Mouse (Mus musculus): ENCODE data around the gene Lgals1. TPM values are rescaled to one million over a fixed set of nuclear protein-coding genes. Genes with fewer than 3 reads are reported as not detected.

Gene Lgals1
- polyA plus RNA-seq, 1 experiment, result 1,245 TPM

DNA sequence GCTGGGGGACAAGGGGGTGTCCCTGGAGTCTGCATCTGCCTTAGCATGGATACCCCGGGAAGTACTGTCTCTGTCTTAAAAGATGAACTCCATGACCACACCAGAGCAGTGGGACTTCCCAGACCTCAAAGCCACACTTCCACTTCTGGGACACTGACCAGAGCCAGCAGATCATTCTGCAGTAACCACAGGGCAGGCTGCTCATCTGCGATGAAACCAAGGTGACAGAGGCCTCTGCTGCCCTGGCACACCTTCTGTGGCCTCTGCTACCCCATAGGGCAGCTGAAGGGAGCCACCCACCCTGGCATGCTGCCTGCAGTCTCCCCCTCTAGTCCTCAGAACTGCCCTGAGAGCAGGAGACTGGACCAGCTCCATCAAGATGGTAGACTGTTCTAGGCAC, 30.8 kb upstream of the Lgals1 start:
- peaks cover 42% of the 10 kb centered on the region for H3K4me1 ChIP-seq (ENCODE audit: control insufficient read depth, insufficient read depth, low read length)
- no peak overlapping the region for H3K27ac ChIP-seq (ENCODE audit: insufficient read depth, low read depth, low read length)
- no peak overlapping the region for H3K4me3 ChIP-seq (ENCODE audit: insufficient read depth, low read length)
- TF ChIP-seq POLR2A (IDR thresholded peaks at IDR 0.05; ENCODE audit: borderline replicate concordance, low read depth, low read length) (no peak), CTCF (IDR thresholded peaks at IDR 0.05; ENCODE audit: low read depth, low read length) (no peak)

DNA sequence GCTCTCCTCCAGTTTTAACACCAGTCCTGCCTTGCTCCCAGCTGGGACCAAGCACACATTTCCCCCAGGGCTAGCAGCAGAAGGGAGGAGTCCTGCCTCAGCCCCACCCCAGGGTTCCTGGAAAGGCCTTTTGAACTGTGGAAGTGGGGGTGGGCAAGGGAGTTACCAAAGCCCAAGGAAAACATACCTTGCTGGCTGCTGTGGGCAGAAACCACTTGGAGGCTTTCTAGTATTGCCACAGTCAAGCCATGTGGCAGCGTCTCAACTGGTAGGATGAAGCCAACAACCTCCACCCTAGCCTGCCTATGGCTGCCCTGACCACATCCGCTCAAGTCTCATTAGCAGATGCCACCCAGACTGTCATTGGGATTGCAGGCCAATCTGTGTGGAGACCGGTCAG, 30.4 kb upstream of the Lgals1 start:
- TF ChIP-seq POLR2A (IDR thresholded peaks at IDR 0.05; ENCODE audit: borderline replicate concordance, low read depth, low read length) (no peak), CTCF (IDR thresholded peaks at IDR 0.05; ENCODE audit: low read depth, low read length) (no peak)
- Histone ChIP-seq H3K4me3 (ENCODE audit: insufficient read depth, low read length) (no peak overlapping the region), H3K27ac (ENCODE audit: insufficient read depth, low read depth, low read length) (no peak overlapping the region), H3K4me1 (ENCODE audit: control insufficient read depth, insufficient read depth, low read length) (peaks cover 44% of the 10 kb centered on the region)

DNA sequence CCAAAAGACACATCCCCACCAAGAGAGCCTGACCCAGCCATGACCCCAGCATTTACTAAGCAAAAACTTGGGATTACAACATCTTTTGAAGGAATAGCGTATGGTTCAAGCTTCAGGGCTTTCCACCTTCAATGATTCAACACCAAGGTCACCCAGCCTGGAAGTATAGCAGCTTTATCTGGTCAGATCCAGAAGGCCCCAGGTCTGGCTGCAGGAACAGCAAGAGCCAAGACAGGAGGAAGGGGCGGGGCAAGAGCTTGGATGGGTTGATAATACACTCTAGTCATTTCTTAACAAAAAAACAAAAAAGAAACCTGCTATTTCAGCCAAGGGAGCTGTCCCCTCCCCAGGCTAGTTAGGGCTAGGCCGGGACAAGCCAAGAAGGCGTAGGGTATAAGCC, 29.0 kb upstream of the Lgals1 start:
- H3K4me3 ChIP-seq (ENCODE audit: insufficient read depth, low read length), result no peak overlapping the region
- no peak overlapping the region for H3K27ac ChIP-seq (ENCODE audit: insufficient read depth, low read depth, low read length)
- TF ChIP-seq CTCF (IDR thresholded peaks at IDR 0.05; ENCODE audit: low read depth, low read length) (no peak), POLR2A (IDR thresholded peaks at IDR 0.05; ENCODE audit: borderline replicate concordance, low read depth, low read length) (no peak)
- peaks cover 47% of the 10 kb centered on the region for H3K4me1 ChIP-seq (ENCODE audit: control insufficient read depth, insufficient read depth, low read length)

DNA sequence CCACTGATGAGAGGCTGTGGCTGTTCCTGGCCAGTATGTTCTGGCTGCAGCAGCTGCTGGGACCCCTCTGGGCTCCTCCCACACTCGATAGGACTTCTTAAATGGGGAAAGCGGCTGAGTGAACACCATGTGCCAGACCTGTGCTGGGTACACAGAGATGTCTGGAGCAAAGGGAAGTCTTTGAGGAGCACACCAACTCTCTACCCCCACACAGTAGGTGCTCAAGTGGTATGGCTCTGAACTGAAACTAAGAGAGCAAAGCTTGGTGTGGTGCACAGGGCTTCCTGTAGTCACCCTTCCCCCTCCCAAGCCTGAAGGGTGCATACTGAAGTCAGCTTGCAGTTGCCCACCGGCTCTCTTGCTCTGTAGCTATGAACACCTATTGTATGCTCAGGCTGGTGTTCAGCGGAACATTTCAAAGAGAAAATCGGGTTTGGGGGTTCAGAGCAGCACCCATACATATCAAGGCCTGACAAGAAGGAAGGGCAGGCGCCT, 28.0 kb upstream of the Lgals1 start:
- Histone ChIP-seq H3K4me1 (ENCODE audit: control insufficient read depth, insufficient read depth, low read length) (peaks cover 48% of the 10 kb centered on the region), H3K4me3 (ENCODE audit: insufficient read depth, low read length) (no peak overlapping the region), H3K27ac (ENCODE audit: insufficient read depth, low read depth, low read length) (no peak overlapping the region)
- TF ChIP-seq POLR2A (IDR thresholded peaks at IDR 0.05; ENCODE audit: borderline replicate concordance, low read depth, low read length) (no peak), CTCF (IDR thresholded peaks at IDR 0.05; ENCODE audit: low read depth, low read length) (no peak)

DNA sequence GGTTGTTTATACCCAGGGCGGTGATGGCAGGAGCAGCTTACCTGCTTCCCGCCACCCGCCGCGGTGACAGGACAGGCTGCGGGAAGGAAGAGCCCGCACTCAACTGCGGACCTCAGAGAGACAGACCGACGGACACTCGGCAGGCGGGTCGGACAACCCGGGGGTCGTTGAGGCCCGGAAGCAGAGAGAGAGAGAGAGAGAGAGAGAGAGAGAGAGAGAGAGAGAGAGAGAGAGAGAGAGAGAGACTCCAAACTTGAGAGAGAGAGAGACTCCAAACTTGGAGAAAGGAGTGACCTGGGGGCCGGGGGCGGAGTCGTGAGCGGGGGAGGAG, 27.2 kb upstream of the Lgals1 start, which contains the start of gene Gm49510:
TSS of gene Gm49510 (plus strand) at position 259 of the 331 bp plus-strand sequence.
- Histone ChIP-seq H3K4me1 (ENCODE audit: control insufficient read depth, insufficient read depth, low read length) (peaks cover 40% of the 10 kb centered on the region), H3K4me3 (ENCODE audit: insufficient read depth, low read length) (peak within 1 kb of the TSS; percentile 77), H3K27ac (ENCODE audit: insufficient read depth, low read depth, low read length) (peak within 1 kb of the TSS; percentile 89)
- TF ChIP-seq POLR2A (IDR thresholded peaks at IDR 0.05; ENCODE audit: borderline replicate concordance, low read depth, low read length), result no peak
- TF ChIP-seq CTCF (IDR thresholded peaks at IDR 0.05; ENCODE audit: low read depth, low read length), result no peak

DNA sequence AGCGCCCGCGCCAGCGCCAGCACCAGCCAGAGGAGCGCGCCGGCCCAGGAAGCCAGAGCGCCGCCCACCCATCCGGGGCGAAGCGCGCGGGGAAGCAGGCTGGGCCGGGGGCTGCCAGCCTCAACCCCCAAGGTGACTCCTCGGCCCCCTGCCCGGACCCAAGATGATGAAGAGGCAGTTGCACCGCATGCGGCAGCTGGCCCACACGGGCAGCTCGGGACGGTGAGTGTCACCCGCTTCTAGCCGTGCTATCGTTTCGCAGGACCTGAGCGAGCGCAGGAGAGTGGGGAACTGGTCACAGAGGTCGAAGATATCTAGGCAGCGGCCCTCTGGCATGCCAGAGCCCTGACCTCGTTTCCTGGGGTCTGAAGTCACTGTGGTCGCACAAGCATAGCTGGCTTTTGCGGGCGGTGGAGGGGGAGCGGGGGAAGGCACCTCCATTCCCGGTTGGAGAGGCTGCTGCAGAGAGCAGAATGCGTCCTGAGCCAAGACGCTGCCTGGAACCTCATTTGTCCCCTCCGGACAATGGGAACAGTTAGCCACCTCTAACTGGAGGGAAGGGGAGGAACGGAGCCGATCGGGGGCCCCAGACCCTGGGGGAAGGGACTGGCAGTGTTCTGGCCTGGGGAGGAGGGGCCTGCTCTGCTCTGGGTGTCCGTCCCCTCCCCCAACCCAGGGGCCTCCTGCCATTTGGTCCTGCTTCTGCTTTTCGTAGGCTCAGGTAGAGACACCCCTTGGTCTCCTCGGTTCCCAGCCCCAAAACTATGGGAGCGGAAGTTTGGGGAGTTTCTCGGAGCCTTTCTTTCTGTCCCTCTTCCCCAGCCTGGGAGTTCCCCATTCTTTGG, 26.6 kb upstream of the Lgals1 start, which contains the start of gene Sh3bp1:
TSS of gene Sh3bp1 (plus strand) at position 29 of the 845 bp plus-strand sequence.
- TF ChIP-seq CTCF (IDR thresholded peaks at IDR 0.05; ENCODE audit: low read depth, low read length) (no peak), POLR2A (IDR thresholded peaks at IDR 0.05; ENCODE audit: borderline replicate concordance, low read depth, low read length) (no peak)
- H3K4me1 ChIP-seq (ENCODE audit: control insufficient read depth, insufficient read depth, low read length), result peaks cover 34% of the 10 kb centered on the region
- H3K4me3 ChIP-seq (ENCODE audit: insufficient read depth, low read length), result peak within 1 kb of the TSS; percentile 77
- H3K27ac ChIP-seq (ENCODE audit: insufficient read depth, low read depth, low read length), result peak within 1 kb of the TSS; percentile 89

DNA sequence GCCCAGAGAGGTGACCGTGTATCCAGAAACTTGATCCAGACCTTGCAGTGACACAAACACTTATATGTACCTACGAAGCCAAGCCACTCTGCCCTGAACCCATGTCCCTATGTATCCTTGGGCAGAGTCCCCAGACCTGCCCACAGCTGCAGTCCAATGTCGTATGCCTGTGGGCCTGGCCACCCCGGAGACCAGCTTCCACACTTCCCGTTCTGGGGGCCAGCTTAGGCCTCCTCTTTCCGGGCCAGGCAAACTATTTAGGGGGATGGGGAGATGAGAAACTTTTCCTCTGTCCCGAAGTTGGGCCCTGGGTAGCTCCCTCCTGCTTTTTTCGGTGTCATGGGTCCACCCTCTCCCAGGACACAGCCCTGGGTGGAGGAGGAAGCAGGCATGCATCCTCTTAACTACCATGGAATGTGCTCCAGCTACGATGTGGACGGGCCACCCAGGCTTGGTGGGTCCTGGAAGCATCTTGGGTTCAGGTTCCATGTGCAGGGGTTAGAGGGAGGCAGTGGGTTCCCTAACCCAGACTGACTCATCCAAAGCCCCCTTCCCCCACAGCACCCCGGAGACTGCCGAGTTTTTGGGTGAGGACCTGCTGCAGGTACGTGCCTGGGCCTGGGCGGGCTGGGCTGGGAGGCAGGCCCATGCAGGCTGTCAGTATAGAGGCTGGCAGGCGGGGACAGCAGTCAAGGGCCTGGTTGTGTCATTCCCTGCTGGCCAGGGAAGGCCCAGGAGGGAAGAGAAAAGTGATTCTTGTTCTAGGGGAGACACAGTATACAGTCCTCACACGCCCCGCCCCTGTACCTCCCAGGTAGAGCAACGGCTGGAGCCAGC, 25.7 kb upstream of the Lgals1 start:
- H3K27ac ChIP-seq (ENCODE audit: insufficient read depth, low read depth, low read length), result peak overlapping the region; percentile 89
- H3K4me3 ChIP-seq (ENCODE audit: insufficient read depth, low read length), result peak overlapping the region; percentile 77
- peaks cover 27% of the 10 kb centered on the region for H3K4me1 ChIP-seq (ENCODE audit: control insufficient read depth, insufficient read depth, low read length)
- no peak for TF ChIP-seq POLR2A (IDR thresholded peaks at IDR 0.05; ENCODE audit: borderline replicate concordance, low read depth, low read length)
- no peak for TF ChIP-seq CTCF (IDR thresholded peaks at IDR 0.05; ENCODE audit: low read depth, low read length)

DNA sequence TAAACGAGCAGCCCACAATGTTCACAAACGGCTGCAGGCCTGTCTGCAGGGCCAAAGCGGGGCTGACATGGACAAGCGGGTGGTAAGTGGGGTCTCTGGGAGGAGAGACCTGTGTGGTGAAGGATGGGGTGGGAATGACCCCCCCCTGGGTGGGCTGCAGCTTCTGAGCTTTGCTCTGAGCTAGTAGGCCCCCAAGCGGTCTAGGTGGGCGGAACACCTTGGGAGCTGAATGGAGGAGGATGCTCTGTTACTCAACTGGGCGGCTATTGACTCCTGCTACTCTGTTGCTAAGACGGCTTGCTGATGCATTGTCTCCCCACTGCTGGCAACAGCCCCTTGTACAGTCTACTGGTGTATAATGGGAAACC, 25.1 kb upstream of the Lgals1 start:
- TF ChIP-seq POLR2A (IDR thresholded peaks at IDR 0.05; ENCODE audit: borderline replicate concordance, low read depth, low read length) (no peak), CTCF (IDR thresholded peaks at IDR 0.05; ENCODE audit: low read depth, low read length) (no peak)
- H3K27ac ChIP-seq (ENCODE audit: insufficient read depth, low read depth, low read length), result no peak overlapping the region
- H3K4me3 ChIP-seq (ENCODE audit: insufficient read depth, low read length), result peak overlapping the region; percentile 77; the same call in 1 of the 2 replicates
- peaks cover 21% of the 10 kb centered on the region for H3K4me1 ChIP-seq (ENCODE audit: control insufficient read depth, insufficient read depth, low read length)

DNA sequence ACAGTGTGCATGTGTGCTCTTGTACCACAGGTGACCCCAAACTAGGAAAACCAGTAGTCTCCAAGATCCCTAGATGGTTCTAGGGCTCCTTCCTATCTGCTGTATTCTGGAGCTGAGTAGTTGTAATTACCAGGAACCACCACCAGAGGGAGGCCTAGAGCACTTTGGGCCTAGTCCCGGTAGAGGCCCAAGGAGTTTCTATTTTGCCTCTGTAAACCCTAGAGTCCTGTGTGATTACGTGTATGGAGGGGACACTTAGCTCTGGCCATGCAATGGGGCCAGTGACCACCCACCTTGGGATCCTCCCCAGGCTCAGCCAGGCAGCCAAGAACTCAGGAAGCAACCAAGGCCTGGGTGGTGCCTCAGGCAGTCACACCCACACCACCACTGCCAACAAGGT, 23.3 kb upstream of the Lgals1 start:
- Histone ChIP-seq H3K4me3 (ENCODE audit: insufficient read depth, low read length) (peak overlapping the region; percentile 30; the same call in 1 of the 2 replicates), H3K27ac (ENCODE audit: insufficient read depth, low read depth, low read length) (no peak overlapping the region), H3K4me1 (ENCODE audit: control insufficient read depth, insufficient read depth, low read length) (peaks cover 15% of the 10 kb centered on the region)
- peak; percentile 69 for TF ChIP-seq CTCF (IDR thresholded peaks at IDR 0.05; ENCODE audit: low read depth, low read length)
- no peak for TF ChIP-seq POLR2A (IDR thresholded peaks at IDR 0.05; ENCODE audit: borderline replicate concordance, low read depth, low read length)

Measured in bone marrow macrophage, adult 2 months (primary cell).